Mouse (Mus musculus) T-helper 17 cell (primary cell): ENCODE results near the gene Pbxip1.

Source experiments
- in situ Hi-C, 2 experiments: fragments of 300-600 bp; cut with MboI, MseI; formaldehyde crosslinking; loops; 1 replicate in 1 of 2; 2 replicates in 1 of 2; pipeline ENCODE4 v1.15.1; 2025; ENCODE audit warnings: high pct_unique_total_duplicates in 2 of 2

Pbxip1 gene

GRCm38 (mm10) chr3:89481488-89481887, 45.0 kb downstream of the Pbxip1 start:
- in situ Hi-C loops = loop anchor here (5.0 to 10.0 kb wide), 3 partner anchors 34 to 164 kb away; partner anchors contain the start of gene Adam15 (in 2 of the 2)

DNA sequence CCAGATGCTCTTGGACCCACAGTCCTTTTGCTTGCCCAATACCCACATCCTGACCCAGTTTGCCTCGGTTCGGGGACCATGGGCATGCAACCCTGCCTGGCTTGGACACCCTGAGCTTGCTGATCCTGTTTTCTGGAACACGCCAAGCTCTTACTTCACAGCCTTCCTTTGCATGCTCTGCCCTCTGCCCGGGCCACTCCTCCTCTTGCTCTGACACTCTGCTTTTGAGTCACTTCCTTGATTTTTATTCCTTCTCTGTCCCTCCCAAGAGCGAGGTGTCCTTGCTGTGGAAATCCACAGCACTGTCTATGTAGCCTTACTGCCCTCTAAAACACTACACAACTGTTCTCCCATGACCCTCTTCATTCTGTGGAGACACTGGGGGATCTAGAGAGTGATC, 45.7 kb downstream of the Pbxip1 start:
- in situ Hi-C loops = loop anchor here (5.0 to 10.0 kb wide), 3 partner anchors 35 to 165 kb away; partner anchors contain the start of gene Adam15 (in 2 of the 2)

DNA sequence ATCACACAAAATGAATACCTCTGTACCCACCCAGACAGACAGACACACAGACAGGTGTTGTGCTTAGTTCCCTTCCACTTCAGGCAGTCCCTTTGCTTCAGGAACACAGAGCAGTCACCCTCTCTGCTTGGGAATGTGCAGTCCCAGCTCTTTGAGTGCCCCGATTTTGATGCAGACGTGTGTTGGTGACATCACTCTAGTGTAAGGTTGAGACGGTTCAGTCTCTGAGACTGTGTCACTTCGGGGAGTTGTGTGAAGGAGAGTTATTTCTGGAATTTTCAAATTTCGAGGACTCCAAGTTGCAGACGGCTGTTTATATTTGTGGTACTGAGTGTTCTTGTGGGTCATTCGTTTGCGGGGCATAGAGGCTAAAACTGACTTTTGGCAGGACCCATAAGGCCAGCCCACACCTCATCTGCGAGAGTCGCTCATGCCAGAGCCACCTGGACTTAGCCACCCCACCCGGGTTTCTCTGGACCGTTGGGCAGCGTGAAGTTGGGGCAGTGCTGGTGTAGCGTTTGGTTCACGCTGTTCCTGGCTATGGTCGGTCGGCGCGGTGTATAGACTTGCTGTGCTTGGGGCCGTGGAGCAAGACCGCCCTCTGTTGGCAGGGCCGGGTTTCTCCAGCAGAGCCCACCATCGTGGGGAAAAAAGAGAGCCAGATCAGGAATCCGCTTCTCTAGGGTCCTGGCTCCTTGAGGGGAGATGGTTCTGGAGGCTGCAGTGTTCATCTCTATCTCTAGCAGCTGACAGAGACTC, 48.4 kb downstream of the Pbxip1 start:
- in situ Hi-C loops = loop anchor here (5.0 to 10.0 kb wide), 3 partner anchors 38 to 168 kb away; partner anchors contain the start of gene Adam15 (in 2 of the 2)

DNA sequence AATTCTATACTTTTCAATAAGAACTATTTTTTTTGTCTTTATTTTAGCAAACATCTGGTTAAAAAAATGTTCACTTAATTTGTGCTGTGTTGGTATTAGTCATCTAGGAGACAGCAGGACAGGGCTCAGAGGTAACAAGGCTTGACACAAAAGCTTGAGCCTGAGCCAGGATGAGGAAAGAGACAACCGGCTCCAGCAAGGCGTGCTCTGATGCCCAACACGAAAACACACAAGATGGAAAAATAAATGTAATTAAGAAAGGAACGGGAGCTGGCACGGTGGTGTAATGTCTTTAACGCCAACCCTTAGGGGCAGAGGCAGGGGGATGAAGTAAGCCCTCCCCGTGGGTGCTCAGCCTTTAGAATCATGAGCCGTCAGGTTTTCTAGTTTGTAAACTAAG, 49.6 kb downstream of the Pbxip1 start:
- in situ Hi-C loops = loop anchor here (10.0 kb wide), 1 partner anchor 141 kb away; the partner anchor contains the start of gene Adam15 (in 2 of the 2)

DNA sequence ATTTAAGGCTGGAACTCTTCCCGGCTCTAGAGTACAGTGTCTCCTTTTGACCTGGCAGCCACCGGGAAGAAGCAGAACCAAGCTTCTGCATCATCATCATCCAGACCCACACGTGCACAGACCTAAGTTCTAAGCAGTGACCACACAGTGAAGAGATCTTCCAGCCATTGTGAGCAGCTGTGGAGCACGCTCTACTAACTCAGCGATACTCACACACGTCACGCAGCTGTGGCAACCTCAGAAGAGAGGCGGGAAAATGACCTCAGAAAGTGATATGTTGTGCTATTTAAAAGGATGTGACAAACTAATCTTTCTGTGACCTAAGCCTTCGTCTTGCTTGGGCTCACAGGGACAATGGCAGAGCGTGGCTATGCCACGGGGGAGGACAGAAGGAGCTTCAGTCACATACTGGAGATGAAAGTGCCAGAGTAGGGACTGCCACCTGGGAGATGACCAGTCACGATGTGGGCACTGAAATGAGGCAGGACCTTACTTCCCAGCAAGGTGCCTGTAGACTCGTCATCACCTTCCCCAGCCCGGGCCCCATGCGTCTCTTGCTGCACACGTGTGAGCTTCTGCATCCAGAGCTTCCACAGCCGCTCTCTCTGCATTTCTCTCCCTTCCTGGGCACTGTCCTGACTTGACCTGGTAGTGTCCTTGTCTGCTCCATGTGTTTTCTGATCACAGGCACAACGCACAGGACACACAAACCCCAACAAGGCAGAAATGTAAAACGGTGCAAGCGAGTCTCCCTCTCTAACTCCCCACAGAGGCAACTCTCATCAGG, 50.6 kb downstream of the Pbxip1 start:
- in situ Hi-C loops = loop anchor here (10.0 kb wide), 1 partner anchor 142 kb away; the partner anchor contains the start of gene Adam15 (in 2 of the 2)

- in situ Hi-C loops = no loop called here
These were observed 54.3 kb downstream of the Pbxip1 start for GRCm38 (mm10) chr3:89490790-89491189.

DNA sequence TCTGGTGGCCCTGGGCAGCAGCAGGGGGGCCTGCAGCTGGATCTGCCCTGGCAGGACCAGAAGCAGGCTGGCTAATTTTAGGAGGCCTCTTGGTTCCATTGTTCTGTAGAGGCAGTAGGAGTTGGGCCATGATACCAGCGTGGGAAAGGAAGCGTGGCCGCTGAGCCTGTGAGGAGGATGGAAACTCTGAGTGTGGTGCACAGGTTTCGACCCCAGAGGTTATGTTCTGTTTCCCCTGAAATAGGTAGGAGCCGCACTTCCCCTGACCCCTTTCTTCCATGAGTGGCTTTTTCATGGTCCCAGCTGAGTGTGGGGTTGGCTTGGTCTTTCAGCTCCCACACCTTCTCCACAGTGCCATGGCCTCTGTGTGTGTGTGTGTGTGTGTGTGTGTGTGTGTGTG, 55.1 kb downstream of the Pbxip1 start:
- in situ Hi-C loops = no loop called here

- in situ Hi-C loops = no loop called here
These were observed 56.2 kb downstream of the Pbxip1 start for GRCm38 (mm10) chr3:89492701-89493151.

DNA sequence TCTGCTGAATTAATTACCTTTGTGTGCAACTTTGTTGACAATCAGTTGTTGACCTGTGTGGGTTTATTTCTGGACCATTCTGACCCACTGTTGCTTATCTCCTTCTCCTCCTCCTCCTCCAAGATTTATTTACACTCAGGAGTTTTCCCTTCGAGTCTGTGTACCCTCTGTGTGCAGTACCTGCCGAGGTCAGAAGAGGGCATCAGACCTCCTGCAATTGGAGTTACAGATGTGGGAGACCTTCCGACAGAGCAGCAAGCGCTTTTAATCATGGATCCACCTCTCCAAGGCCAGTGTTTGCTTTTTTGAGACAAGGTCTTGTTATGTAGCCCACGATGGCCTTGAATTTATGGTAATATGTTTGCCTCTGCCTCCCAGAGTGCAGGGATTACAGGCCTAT, 58.1 kb downstream of the Pbxip1 start:
- in situ Hi-C loops = no loop called here

GRCm38 (mm10) chr3:89496366-89496765, 59.9 kb downstream of the Pbxip1 start:
- in situ Hi-C loops = no loop called here

- in situ Hi-C loops = no loop called here
These were observed 63.2 kb downstream of the Pbxip1 start for GRCm38 (mm10) chr3:89499696-89500095.
